ENCODE assay signal across 24 mouse cellular contexts in the genomic region with DNA sequence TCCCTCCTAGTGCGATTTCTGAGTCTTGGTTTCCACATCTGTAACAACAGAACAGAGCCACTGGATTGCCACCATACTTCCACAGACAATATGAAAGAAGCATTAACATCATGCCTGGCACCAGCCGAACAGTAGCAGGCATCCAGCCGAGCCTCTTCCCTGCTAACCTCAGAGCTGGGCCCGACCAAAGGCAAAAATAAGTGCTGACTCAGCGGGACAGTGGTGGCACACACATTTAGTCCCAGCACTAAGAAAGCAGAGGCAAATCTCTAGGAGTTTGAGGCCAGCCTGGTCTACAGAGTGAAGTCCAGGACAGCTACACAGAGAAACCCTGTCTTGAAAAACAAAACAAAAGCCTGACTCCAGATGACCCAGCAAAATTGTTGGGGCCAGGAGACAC. TPM values are rescaled to one million over a fixed set of nuclear protein-coding genes. Genes with fewer than 3 reads are reported as not detected.
DNase-seq lines count a peak whose midpoint lies in the region; ATAC-seq and TF ChIP-seq lines count a peak whose summit lies in the region.
"Had no signal": no experiment of that assay in that cellular context is flagged by ENCODE, and none has a peak within 500 bp of the region (broad histone marks: within the 10 kb centered on the region; RNA-seq: fewer than 3 reads in every experiment).

No protein-coding gene starts in this region.

- H3K4me3 ChIP-seq in liver, embryonic 11.5 days (ENCODE audit: low read depth, low read length) = no peak overlapping the region
- no peak overlapping the region for H3K4me3 ChIP-seq in MEL (ENCODE audit: control insufficient read depth in 1 of 2, insufficient read depth in 1 of 2, low read depth in 2 of 2, low read length in 2 of 2)
- no peak overlapping the region for H3K4me3 ChIP-seq in liver, adult 2 months (ENCODE audit: insufficient read depth, low read depth, low read length)
- H3K4me3 ChIP-seq in liver, embryonic 15.5 days (replicated peaks) = no peak overlapping the region
- H3K4me3 ChIP-seq in midbrain, embryonic 14.5 days (replicated peaks; ENCODE audit: low read depth, low read length) = no peak overlapping the region
- H3K4me3 ChIP-seq: embryonic facial prominence, embryonic 15.5 days; forebrain, embryonic 12.5 days; gastrocnemius, adult 2 months; heart, embryonic 13.5 days; hindbrain, embryonic 15.5 days had no signal

- no peaks in the 10 kb centered on the region for H3K9me3 ChIP-seq in liver, embryonic 11.5 days (ENCODE audit: control insufficient read depth, low read length)
- no peaks in the 10 kb centered on the region for H3K9me3 ChIP-seq in MEL (replicated peaks; ENCODE audit: insufficient read depth, low read length)
- no peaks in the 10 kb centered on the region for H3K9me3 ChIP-seq in liver, embryonic 15.5 days (replicated peaks)
- no peaks in the 10 kb centered on the region for H3K9me3 ChIP-seq in midbrain, embryonic 14.5 days (ENCODE audit: control insufficient read depth, low read length)
- H3K9me3 ChIP-seq: embryonic facial prominence, embryonic 15.5 days; forebrain, embryonic 12.5 days; heart, embryonic 13.5 days; hindbrain, embryonic 15.5 days had no signal

- no peaks in the 10 kb centered on the region for H3K27me3 ChIP-seq in liver, embryonic 11.5 days (replicated peaks; ENCODE audit: control insufficient read depth, insufficient read depth, low read length)
- H3K27me3 ChIP-seq in MEL (ENCODE audit: control insufficient read depth in 1 of 2, insufficient read depth in 2 of 2, low read length in 2 of 2) = no peaks in the 10 kb centered on the region
- H3K27me3 ChIP-seq in liver, adult 2 months (ENCODE audit: control insufficient read depth, insufficient read depth, low read length) = no peaks in the 10 kb centered on the region
- H3K27me3 ChIP-seq in liver, embryonic 15.5 days = no peaks in the 10 kb centered on the region
- H3K27me3 ChIP-seq in midbrain, embryonic 14.5 days (ENCODE audit: control insufficient read depth, insufficient read depth, low read length) = no peaks in the 10 kb centered on the region
- H3K27me3 ChIP-seq: embryonic facial prominence, embryonic 15.5 days; forebrain, embryonic 12.5 days; heart, embryonic 13.5 days; hindbrain, embryonic 15.5 days had no signal

- peak; percentile 53 for DNase-seq in liver
- DNase-seq in liver, embryonic 11.5 days (ENCODE audit: low spot score) = no peak
- no peak for DNase-seq in MEL (ENCODE audit: low read depth, low spot score)
- peak; percentile 55 for DNase-seq in liver, adult 2 months (ENCODE audit: extremely low read depth, low read depth, low spot score)
- DNase-seq in midbrain, embryonic 14.5 days = no peak
- DNase-seq in lung, postnatal 25 days (ENCODE audit: low spot score) = no peak
- DNase-seq: adrenal gland, adult 2 months; adrenal gland, postnatal 25 days; B cell, adult 2 months; cerebellum, adult 11 months; cerebellum, adult 8-10 months; cerebellum, postnatal 14 days; embryo, embryonic 11 days; gastrocnemius, adult 2 months; gastrocnemius, postnatal 25 days; heart, postnatal 36 days had no signal

- peaks cover 10% of the 10 kb centered on the region; the same call in 1 of the 2 replicates for H3K79me2 ChIP-seq in MEL (ENCODE audit: control insufficient read depth, insufficient read depth, low read length, poor library complexity)
- peaks cover 54% of the 10 kb centered on the region for H3K79me2 ChIP-seq in liver, adult 2 months (ENCODE audit: control insufficient read depth, insufficient read depth, low read length)

- no peak for TF ChIP-seq CTCF in MEL (IDR thresholded peaks at IDR 0.05 in 2 of 3, conservative IDR thresholded peaks at IDR 0.05 in 1 of 3; ENCODE audit: control insufficient read depth in 1 of 3, insufficient read depth in 1 of 3, low read depth in 2 of 3, low read length in 3 of 3, poor library complexity in 1 of 3, severe bottlenecking in 1 of 3)
- no peak for TF ChIP-seq CTCF in liver, adult 2 months (IDR thresholded peaks at IDR 0.05; ENCODE audit: low read depth, low read length)

- H3K36me3 ChIP-seq in liver, embryonic 11.5 days (ENCODE audit: control insufficient read depth, insufficient read depth, low read length) = no peaks in the 10 kb centered on the region
- peaks cover 0 to 27% of the 10 kb centered on the region in 2 experiments; a peak in 2 of 4 replicates for H3K36me3 ChIP-seq in MEL (ENCODE audit: control insufficient read depth in 1 of 2, insufficient read depth in 2 of 2, low read length in 2 of 2)
- no peaks in the 10 kb centered on the region for H3K36me3 ChIP-seq in liver, adult 2 months (ENCODE audit: control insufficient read depth, insufficient read depth, low read length)
- no peaks in the 10 kb centered on the region for H3K36me3 ChIP-seq in liver, embryonic 15.5 days (replicated peaks)
- H3K36me3 ChIP-seq in midbrain, embryonic 14.5 days (ENCODE audit: control insufficient read depth, insufficient read depth, low read length) = no peaks in the 10 kb centered on the region
- H3K36me3 ChIP-seq: embryonic facial prominence, embryonic 15.5 days; forebrain, embryonic 12.5 days; heart, embryonic 13.5 days; hindbrain, embryonic 15.5 days had no signal

- H3K27ac ChIP-seq in liver, embryonic 11.5 days (ENCODE audit: low read depth, low read length) = no peak overlapping the region
- no peak overlapping the region for H3K27ac ChIP-seq in MEL (ENCODE audit: control insufficient read depth, low read depth, low read length)
- peak overlapping the region; percentile 69 for H3K27ac ChIP-seq in liver, adult 2 months (replicated peaks; ENCODE audit: insufficient read depth, low read depth, low read length)
- H3K27ac ChIP-seq in liver, embryonic 15.5 days (replicated peaks) = peak overlapping the region; percentile 55
- no peak overlapping the region for H3K27ac ChIP-seq in midbrain, embryonic 14.5 days (replicated peaks; ENCODE audit: low read depth, low read length)
- H3K27ac ChIP-seq: embryonic facial prominence, embryonic 15.5 days; forebrain, embryonic 12.5 days; gastrocnemius, adult 2 months; heart, embryonic 13.5 days; hindbrain, embryonic 15.5 days had no signal

- no peak for TF ChIP-seq EP300 in MEL (IDR thresholded peaks at IDR 0.05; ENCODE audit: low read depth in 1 of 2, low read length in 2 of 2)

- 64% methylated on average over 5 of the region's 5 CpGs for whole genome bisulfite sequencing in liver, embryonic 11.5 days
- WGBS in liver, adult 2 months = 36% methylated on average over 5 of the region's 5 CpGs
- 39% methylated on average over 5 of the region's 5 CpGs for WGBS in liver, embryonic 15.5 days (ENCODE audit: insufficient replicate concordance)
- 86% methylated on average over 5 of the region's 5 CpGs for WGBS in midbrain, embryonic 14.5 days

- ATAC-seq in liver, embryonic 11.5 days (replicated peaks; ENCODE audit: low FRiP score) = no peak
- ATAC-seq in liver, embryonic 15.5 days (ENCODE audit: insufficient read depth) = no peak
- no peak for ATAC-seq in midbrain, embryonic 14.5 days (ENCODE audit: low FRiP score, low TSS enrichment)
- ATAC-seq in megakaryocyte-erythroid progenitor cell, adult 5-6 weeks (replicated peaks; ENCODE audit: low FRiP score, low TSS enrichment, poor library complexity, severe bottlenecking) = no peak
- ATAC-seq: CD4-positive, CD25-positive, alpha-beta regulatory T cell, adult 4 months; forebrain, embryonic 16.5 days had no signal

- TF ChIP-seq POLR2A in MEL (IDR thresholded peaks at IDR 0.05; ENCODE audit: control insufficient read depth in 1 of 2, insufficient read depth in 1 of 2, low read depth in 1 of 2, low read length in 2 of 2, poor library complexity in 1 of 2) = no peak
- TF ChIP-seq POLR2A in liver, adult 2 months (IDR thresholded peaks at IDR 0.05; ENCODE audit: extremely low read depth, insufficient read depth, low read length) = no peak

- no peak overlapping the region for H3K4me2 ChIP-seq in liver, embryonic 11.5 days
- peak overlapping the region; percentile 23; the same call in 1 of the 2 replicates for H3K4me2 ChIP-seq in liver, embryonic 15.5 days
- H3K4me2 ChIP-seq in midbrain, embryonic 14.5 days (ENCODE audit: low read length) = no peak overlapping the region
- H3K4me2 ChIP-seq: embryonic facial prominence, embryonic 15.5 days; forebrain, embryonic 12.5 days; heart, embryonic 13.5 days; hindbrain, embryonic 15.5 days had no signal

- TF ChIP-seq RAD21 in MEL (IDR thresholded peaks at IDR 0.05; ENCODE audit: low read depth, low read length) = no peak

- no peak overlapping the region for H3K9ac ChIP-seq in liver, embryonic 11.5 days (ENCODE audit: low read depth, low read length)
- no peak overlapping the region for H3K9ac ChIP-seq in MEL (ENCODE audit: control insufficient read depth, low read depth, low read length, poor library complexity, severe bottlenecking)
- no peak overlapping the region for H3K9ac ChIP-seq in liver, adult 2 months (ENCODE audit: low read depth, low read length)
- H3K9ac ChIP-seq in liver, embryonic 15.5 days = 0 out of 2 replicates have a peak overlapping the region, but pooled peaks have one; percentile 4
- no peak overlapping the region for H3K9ac ChIP-seq in midbrain, embryonic 14.5 days (replicated peaks; ENCODE audit: low read length)
- H3K9ac ChIP-seq: embryonic facial prominence, embryonic 15.5 days; forebrain, embryonic 12.5 days; heart, embryonic 13.5 days; hindbrain, embryonic 15.5 days had no signal

- peaks cover 47% of the 10 kb centered on the region for H3K4me1 ChIP-seq in liver, embryonic 11.5 days (replicated peaks; ENCODE audit: control insufficient read depth, insufficient read depth, low read length)
- H3K4me1 ChIP-seq in MEL (ENCODE audit: control insufficient read depth in 1 of 2, insufficient read depth in 2 of 2, low read length in 2 of 2) = peaks cover 14 to 22% of the 10 kb centered on the region in 2 experiments
- H3K4me1 ChIP-seq in liver, adult 2 months (ENCODE audit: control insufficient read depth, insufficient read depth, low read length) = peaks cover 31% of the 10 kb centered on the region
- peaks cover 87% of the 10 kb centered on the region for H3K4me1 ChIP-seq in liver, embryonic 15.5 days (replicated peaks)
- H3K4me1 ChIP-seq in midbrain, embryonic 14.5 days (ENCODE audit: control insufficient read depth, insufficient read depth, low read length) = peaks cover 4% of the 10 kb centered on the region; the same call in 1 of the 2 replicates

TF ChIP-seq in MEL, 35 proteins besides CTCF, POLR2A, EP300 and RAD21 (continues in another document):
- TF ChIP-seq MAFK (IDR thresholded peaks at IDR 0.05; ENCODE audit: borderline replicate concordance, low read depth, low read length) = peak; percentile 88

RNA-seq across cellular contexts. Expression of a gene that starts 24.7 kb away (rescaled TPM):
- polyA plus RNA-seq in liver, embryonic 11.5 days (2014; fragmentation: Nextera tagmentation; extraction: Ambion mirVana) = 5.1 TPM in 2 replicates
- 10.0 and 10.2 TPM in 2 replicates for total RNA-seq in MEL (2012; rRNA removed)
- 1 to 10 TPM in 1 of 2 experiments, not detected in 1; 6.4 TPM for polyA plus RNA-seq in MEL (2012; ENCODE audit: insufficient read depth in 1 of 2, insufficient read length in 2 of 2, low read depth in 1 of 2, low replicate concordance in 2 of 2, missing spikeins in 1 of 2)
- 35.2 and 43.3 TPM in 2 replicates for total RNA-seq in liver, adult 2 months (2014; rRNA removed)
- polyA plus RNA-seq in liver, adult 2 months (2012; rRNA removed) = 12.1 and 14.0 TPM in 2 replicates
- 2.0 and 2.7 TPM in 2 replicates for polyA plus RNA-seq in liver, embryonic 15.5 days (2015; fragmentation: Nextera tagmentation; extraction: Ambion mirVana)
- polyA plus RNA-seq in midbrain, embryonic 14.5 days (2014; fragmentation: Nextera tagmentation; extraction: Ambion mirVana) = 7.1 and 7.2 TPM in 2 replicates
- total RNA-seq in megakaryocyte-erythroid progenitor cell, adult 5-6 weeks (2014; fragmentation: Nextera tagmentation) = 11.4 and 14.3 TPM in 2 replicates
- 17.5 and 18.7 TPM in 2 replicates for total RNA-seq in megakaryocyte-erythroid progenitor cell, adult 5-6 weeks (2017)

Comparison
In these comparisons a context has a peak if more than half of its experiments do, and no peak if none do; other contexts are left out.
1. DNase-seq: peak in liver (single experiment) and liver, adult 2 months (single experiment); none in liver, embryonic 11.5 days (single experiment), MEL (single experiment), midbrain, embryonic 14.5 days (single experiment) and lung, postnatal 25 days (single experiment).
2. H3K27ac ChIP-seq: peak in liver, adult 2 months (single experiment) and liver, embryonic 15.5 days (single experiment); none in liver, embryonic 11.5 days (single experiment), MEL (single experiment) and midbrain, embryonic 14.5 days (single experiment).